In genomic region chr5:71095180-71095579, GRCm38 (mm10) we compare ENCODE assay signal across 10 mouse cellular contexts. TPM values are rescaled to one million over a fixed set of nuclear protein-coding genes. Genes with fewer than 3 reads are reported as not detected.
A peak's percentile ranks its signal among the peaks of the same experiment; 100 is the strongest.
DNase-seq lines count a peak whose midpoint lies in the region; ATAC-seq lines count a peak whose summit lies in the region.
"Had no signal": no experiment of that assay in that cellular context is flagged by ENCODE, and none has a peak within 500 bp of the region (broad histone marks: within the 10 kb centered on the region; RNA-seq: fewer than 3 reads in every experiment).

No protein-coding gene starts in this region.

- H3K9ac ChIP-seq in heart, embryonic 11.5 days (ENCODE audit: low read depth, low read length), result 0 out of 2 replicates have a peak overlapping the region, but pooled peaks have one; percentile 22
- H3K9ac ChIP-seq in midbrain, embryonic 16.5 days (ENCODE audit: low read depth, low read length), result peak overlapping the region; percentile 96

- peak overlapping the region; percentile 98 for H3K4me2 ChIP-seq in heart, embryonic 11.5 days
- peak overlapping the region; percentile 62 for H3K4me2 ChIP-seq in midbrain, embryonic 16.5 days (ENCODE audit: low read length)

- no peaks in the 10 kb centered on the region for H3K9me3 ChIP-seq in heart, embryonic 11.5 days (replicated peaks; ENCODE audit: control insufficient read depth, low read length)
- no peaks in the 10 kb centered on the region for H3K9me3 ChIP-seq in midbrain, embryonic 16.5 days (replicated peaks; ENCODE audit: control insufficient read depth, low read length, poor library complexity, severe bottlenecking)

- peak overlapping the region; percentile 66 for H3K4me3 ChIP-seq in heart, embryonic 11.5 days (ENCODE audit: low read depth, low read length)
- peak overlapping the region; percentile 46 for H3K4me3 ChIP-seq in brown adipose tissue, adult 24 weeks (ENCODE audit: insufficient read depth, low read depth, low read length)
- H3K4me3 ChIP-seq in midbrain, embryonic 16.5 days (ENCODE audit: low read depth, low read length), result peak overlapping the region; percentile 86

- peaks cover 15% of the 10 kb centered on the region; the same call in 1 of the 2 replicates for H3K27me3 ChIP-seq in heart, embryonic 11.5 days (ENCODE audit: control insufficient read depth, insufficient read depth, low read length)
- H3K27me3 ChIP-seq in midbrain, embryonic 16.5 days (ENCODE audit: control insufficient read depth, insufficient read depth, low read depth, low read length), result no peaks in the 10 kb centered on the region

- H3K36me3 ChIP-seq in heart, embryonic 11.5 days (ENCODE audit: control insufficient read depth, insufficient read depth, low read length), result no peaks in the 10 kb centered on the region
- H3K36me3 ChIP-seq in midbrain, embryonic 16.5 days (ENCODE audit: control insufficient read depth, insufficient read depth, low read length), result no peaks in the 10 kb centered on the region

- no peak for DNase-seq in heart, postnatal 4 days
- DNase-seq in frontal cortex, adult 2 months (ENCODE audit: extremely low spot score in 1 of 2, low spot score in 1 of 2), result peak; percentile 28 to 63
- DNase-seq in layer of hippocampus, postnatal 14 days (ENCODE audit: low spot score in 2 of 2), result peak; percentile 61 to 62
- DNase-seq in spleen, postnatal 36 days (ENCODE audit: low spot score in 2 of 2), result no peak

- no peaks in the 10 kb centered on the region for H3K4me1 ChIP-seq in heart, embryonic 11.5 days (ENCODE audit: control insufficient read depth, insufficient read depth, low read length)
- no peaks in the 10 kb centered on the region for H3K4me1 ChIP-seq in brown adipose tissue, adult 24 weeks (ENCODE audit: control insufficient read depth, insufficient read depth, insufficient read length, low read length)
- H3K4me1 ChIP-seq in midbrain, embryonic 16.5 days (ENCODE audit: control insufficient read depth, insufficient read depth, low read length), result peaks cover 6% of the 10 kb centered on the region

- ATAC-seq in heart, embryonic 11.5 days (replicated peaks; ENCODE audit: insufficient number of reproducible peaks, low FRiP score, low TSS enrichment), result no peak
- ATAC-seq in midbrain, embryonic 16.5 days, result peak; percentile 60
- ATAC-seq in activated CD4-positive, CD25-positive, alpha-beta regulatory T cell, adult 4 months, result no peak

- no peak overlapping the region for H3K27ac ChIP-seq in heart, embryonic 11.5 days (ENCODE audit: low read depth, low read length)
- no peak overlapping the region for H3K27ac ChIP-seq in brown adipose tissue, adult 24 weeks (replicated peaks; ENCODE audit: low read depth, low read length)
- peak overlapping the region; percentile 99 for H3K27ac ChIP-seq in midbrain, embryonic 16.5 days (ENCODE audit: low read length)

- 2% methylated on average over 19 of the region's 19 CpGs for WGBS in heart, embryonic 11.5 days (ENCODE audit: insufficient replicate concordance)
- under 1% methylated on average over 19 of the region's 19 CpGs for WGBS in midbrain, embryonic 16.5 days

RNA-seq across cellular contexts. Expression of gene Gabra2, which starts 0.5 kb away (rescaled TPM):
- polyA plus RNA-seq in heart, embryonic 11.5 days (2014; fragmentation: Nextera tagmentation; extraction: Ambion mirVana), result 0.11 and 0.30 TPM in 2 replicates
- total RNA-seq in heart, postnatal 4 days (2021), result not detected
- 0.50 TPM in 1 of 2 replicates, not detected in the other for polyA plus RNA-seq in brown adipose tissue, adult 24 weeks (2012; ENCODE audit: insufficient read depth, insufficient read length, missing spikeins)
- 46.2 and 57.3 TPM in 2 replicates for polyA plus RNA-seq in frontal cortex, adult 2 months (2012; rRNA removed)
- total RNA-seq in layer of hippocampus, postnatal 14 days (2021), result 100 to 1,000 TPM; 125 to 128 TPM
- 75.1 and 78.0 TPM in 2 replicates for polyA plus RNA-seq in midbrain, embryonic 16.5 days (2015; fragmentation: Nextera tagmentation; extraction: Ambion mirVana)
- polyA plus RNA-seq in activated CD4-positive, CD25-positive, alpha-beta regulatory T cell, adult 4 months (2017; shearing (Covaris generic)), result not detected
- total RNA-seq: MEL had no signal
- polyA plus RNA-seq: large intestine, adult 2 months had no signal

Comparison
In these comparisons a context has a peak if more than half of its experiments do, and no peak if none do; other contexts are left out.
1. DNase-seq: peak in frontal cortex, adult 2 months (2 of 2) and layer of hippocampus, postnatal 14 days (2 of 2); none in heart, postnatal 4 days (single experiment) and spleen, postnatal 36 days (0 of 2).
2. RNA of gene Gabra2, which starts 0.5 kb away (polyA plus RNA-seq): 75.1 to 78.0 TPM in midbrain, embryonic 16.5 days and 46.2 to 57.3 TPM in frontal cortex, adult 2 months; not detected in activated CD4-positive, CD25-positive, alpha-beta regulatory T cell, adult 4 months, 0.50 TPM in brown adipose tissue, adult 24 weeks and 0.11 to 0.30 TPM in heart, embryonic 11.5 days; every median in the first group is over 10 times any median in the second.
3. Peak in every context shown above with its lines, with median percentiles within 50 percentile points of each other: H3K4me3 ChIP-seq.